9 mouse cellular contexts compared by ENCODE assay signal in genomic region chr17:78202756-78203155, GRCm38 (mm10). TPM values are rescaled to one million over a fixed set of nuclear protein-coding genes. Genes with fewer than 3 reads are reported as not detected.
A peak's percentile ranks its signal among the peaks of the same experiment; 100 is the strongest.
DNase-seq lines count a peak whose midpoint lies in the region; ATAC-seq lines count a peak whose summit lies in the region.
"Had no signal": no experiment of that assay in that cellular context is flagged by ENCODE, and none has a peak within 500 bp of the region (broad histone marks: within the 10 kb centered on the region; RNA-seq: fewer than 3 reads in every experiment).

No protein-coding gene starts in this region.

- H3K9me3 ChIP-seq in kidney, embryonic 16.5 days (ENCODE audit: low read length) = no peaks in the 10 kb centered on the region
- H3K9me3 ChIP-seq in embryonic facial prominence, embryonic 11.5 days (replicated peaks; ENCODE audit: control insufficient read depth, low read length) = no peaks in the 10 kb centered on the region
- H3K9me3 ChIP-seq in hindbrain, embryonic 12.5 days (replicated peaks) = no peaks in the 10 kb centered on the region
- H3K9me3 ChIP-seq in midbrain, embryonic 14.5 days (ENCODE audit: control insufficient read depth, low read length) = no peaks in the 10 kb centered on the region

- H3K36me3 ChIP-seq in kidney, embryonic 16.5 days (ENCODE audit: insufficient read depth, low read length) = no peaks in the 10 kb centered on the region
- H3K36me3 ChIP-seq in embryonic facial prominence, embryonic 11.5 days (replicated peaks; ENCODE audit: control insufficient read depth, insufficient read depth, low read depth, low read length) = no peaks in the 10 kb centered on the region
- H3K36me3 ChIP-seq in hindbrain, embryonic 12.5 days = no peaks in the 10 kb centered on the region
- no peaks in the 10 kb centered on the region for H3K36me3 ChIP-seq in midbrain, embryonic 14.5 days (ENCODE audit: control insufficient read depth, insufficient read depth, low read length)

- H3K4me3 ChIP-seq in kidney, embryonic 16.5 days (ENCODE audit: low read length) = peak overlapping the region; percentile 69
- H3K4me3 ChIP-seq in embryonic facial prominence, embryonic 11.5 days (ENCODE audit: low read depth, low read length) = peak overlapping the region; percentile 82; the same call in 1 of the 2 replicates
- H3K4me3 ChIP-seq in hindbrain, embryonic 12.5 days = peak overlapping the region; percentile 93
- peak overlapping the region; percentile 74 for H3K4me3 ChIP-seq in midbrain, embryonic 14.5 days (replicated peaks; ENCODE audit: low read depth, low read length)

- H3K4me1 ChIP-seq in kidney, embryonic 16.5 days (ENCODE audit: insufficient read depth, low read length) = peaks cover 59% of the 10 kb centered on the region
- no peaks in the 10 kb centered on the region for H3K4me1 ChIP-seq in embryonic facial prominence, embryonic 11.5 days (ENCODE audit: control insufficient read depth, insufficient read depth, low read length)
- peaks cover 46% of the 10 kb centered on the region for H3K4me1 ChIP-seq in hindbrain, embryonic 12.5 days
- H3K4me1 ChIP-seq in midbrain, embryonic 14.5 days (ENCODE audit: control insufficient read depth, insufficient read depth, low read length) = peaks cover 27% of the 10 kb centered on the region

- peak overlapping the region; percentile 46 for H3K9ac ChIP-seq in kidney, embryonic 16.5 days (replicated peaks; ENCODE audit: low read length)
- no peak overlapping the region for H3K9ac ChIP-seq in embryonic facial prominence, embryonic 11.5 days (replicated peaks; ENCODE audit: low read length)
- peak overlapping the region; percentile 94; the same call in 1 of the 2 replicates for H3K9ac ChIP-seq in hindbrain, embryonic 12.5 days
- H3K9ac ChIP-seq in midbrain, embryonic 14.5 days (replicated peaks; ENCODE audit: low read length) = no peak overlapping the region; the same call in 1 of the 2 replicates

- peak overlapping the region; percentile 85 for H3K4me2 ChIP-seq in kidney, embryonic 16.5 days (replicated peaks; ENCODE audit: low read depth, low read length)
- peak overlapping the region; percentile 100; the same call in 1 of the 2 replicates for H3K4me2 ChIP-seq in embryonic facial prominence, embryonic 11.5 days (ENCODE audit: low read depth, low read length)
- peak overlapping the region; percentile 99 for H3K4me2 ChIP-seq in hindbrain, embryonic 12.5 days (replicated peaks)
- peak overlapping the region; percentile 98 for H3K4me2 ChIP-seq in midbrain, embryonic 14.5 days (ENCODE audit: low read length)

- H3K27me3 ChIP-seq in kidney, embryonic 16.5 days (ENCODE audit: insufficient read depth, low read length) = no peaks in the 10 kb centered on the region
- H3K27me3 ChIP-seq in embryonic facial prominence, embryonic 11.5 days (ENCODE audit: control insufficient read depth, insufficient read depth, low read length) = no peaks in the 10 kb centered on the region
- H3K27me3 ChIP-seq in hindbrain, embryonic 12.5 days = 0 out of 2 replicates have a peak, but pooled peaks cover 5% of the 10 kb centered on the region
- no peaks in the 10 kb centered on the region for H3K27me3 ChIP-seq in midbrain, embryonic 14.5 days (ENCODE audit: control insufficient read depth, insufficient read depth, low read length)
- H3K27me3 ChIP-seq: Patski had no signal

- 40% methylated on average over 3 of the region's 3 CpGs for WGBS in kidney, embryonic 16.5 days
- 41% methylated on average over 3 of the region's 3 CpGs for WGBS in embryonic facial prominence, embryonic 11.5 days
- WGBS in hindbrain, embryonic 12.5 days = 35% methylated on average over 3 of the region's 3 CpGs
- WGBS in midbrain, embryonic 14.5 days = 44% methylated on average over 3 of the region's 3 CpGs

- DNase-seq in kidney, postnatal 4 days = no peak
- DNase-seq in embryonic facial prominence, embryonic 11.5 days (ENCODE audit: low spot score) = no peak
- DNase-seq in midbrain, embryonic 14.5 days = peak; percentile 28
- DNase-seq in urinary bladder, postnatal 10 days (ENCODE audit: low spot score) = no peak

- ATAC-seq in kidney, embryonic 16.5 days (ENCODE audit: low FRiP score, low TSS enrichment) = no peak
- no peak for ATAC-seq in embryonic facial prominence, embryonic 11.5 days (replicated peaks; ENCODE audit: insufficient number of reproducible peaks, low FRiP score, low TSS enrichment, low read depth)
- no peak for ATAC-seq in hindbrain, embryonic 12.5 days (ENCODE audit: low FRiP score)
- no peak for ATAC-seq in midbrain, embryonic 14.5 days (ENCODE audit: low FRiP score, low TSS enrichment)
- ATAC-seq in megakaryocyte-erythroid progenitor cell, adult 5-6 weeks (replicated peaks; ENCODE audit: low FRiP score, low TSS enrichment, poor library complexity, severe bottlenecking) = no peak
- ATAC-seq in megakaryocyte progenitor cell, adult 5-6 weeks (replicated peaks; ENCODE audit: poor library complexity) = no peak
- ATAC-seq: Patski had no signal

- no peak overlapping the region for H3K27ac ChIP-seq in kidney, embryonic 16.5 days (ENCODE audit: low read length)
- H3K27ac ChIP-seq in embryonic facial prominence, embryonic 11.5 days (replicated peaks; ENCODE audit: low read depth, low read length) = no peak overlapping the region
- no peak overlapping the region for H3K27ac ChIP-seq in hindbrain, embryonic 12.5 days
- H3K27ac ChIP-seq in midbrain, embryonic 14.5 days (replicated peaks; ENCODE audit: low read depth, low read length) = no peak overlapping the region

RNA-seq across cellular contexts. Expression of gene Crim1, which starts 2.7 kb away (rescaled TPM):
- polyA plus RNA-seq in kidney, embryonic 16.5 days (2015; fragmentation: Nextera tagmentation; extraction: Ambion mirVana) = 5.3 and 5.4 TPM in 2 replicates
- polyA plus RNA-seq in embryonic facial prominence, embryonic 11.5 days (2014; fragmentation: Nextera tagmentation; extraction: Ambion mirVana) = 3.3 TPM in 2 replicates
- 11.0 and 12.7 TPM in 2 replicates for polyA plus RNA-seq in hindbrain, embryonic 12.5 days (2016; fragmentation: Nextera tagmentation; extraction: Ambion mirVana)
- 11.9 and 13.6 TPM in 2 replicates for polyA plus RNA-seq in midbrain, embryonic 14.5 days (2014; fragmentation: Nextera tagmentation; extraction: Ambion mirVana)
- total RNA-seq in megakaryocyte-erythroid progenitor cell, adult 5-6 weeks (2014; fragmentation: Nextera tagmentation) = 5.0 and 18.9 TPM in 2 replicates
- total RNA-seq in megakaryocyte-erythroid progenitor cell, adult 5-6 weeks (2017) = 6.6 and 6.8 TPM in 2 replicates
- 1.2 and 2.1 TPM in 2 replicates for total RNA-seq in megakaryocyte progenitor cell, adult 5-6 weeks (2015)
- total RNA-seq in megakaryocyte progenitor cell, adult 5-6 weeks (2017) = 0.79 and 1.3 TPM in 2 replicates

Comparison
In these comparisons a context has a peak if more than half of its experiments do, and no peak if none do; other contexts are left out.
1. H3K9ac ChIP-seq: peak in kidney, embryonic 16.5 days (single experiment) and hindbrain, embryonic 12.5 days (single experiment); none in embryonic facial prominence, embryonic 11.5 days (single experiment) and midbrain, embryonic 14.5 days (single experiment).
2. Peak in every context shown above with its lines, with median percentiles within 50 percentile points of each other: H3K4me2 ChIP-seq and H3K4me3 ChIP-seq.